22 mouse cellular contexts compared by ENCODE assay signal in the genomic region with DNA sequence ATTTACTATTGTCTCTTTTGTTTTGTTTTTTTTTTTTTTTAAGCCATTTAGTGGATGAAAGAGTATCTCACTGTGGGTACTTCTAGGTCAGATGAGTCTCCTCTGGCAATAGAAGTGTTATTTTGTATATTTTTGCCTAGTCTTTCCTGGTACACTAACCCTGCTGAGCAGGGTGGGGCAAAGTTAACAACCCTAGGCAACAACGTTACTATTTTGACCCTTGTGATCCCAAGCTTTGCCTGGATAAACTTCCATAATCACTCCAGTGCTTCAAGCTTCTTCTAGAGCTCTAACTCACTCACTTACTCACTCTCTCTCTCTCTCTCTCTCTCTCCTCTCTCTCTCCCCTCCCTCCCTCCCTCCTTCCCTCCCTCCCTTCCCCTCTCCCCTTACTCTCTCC. TPM values are rescaled to one million over a fixed set of nuclear protein-coding genes. Genes with fewer than 3 reads are reported as not detected.
"Had no signal": no experiment of that assay in that cellular context is flagged by ENCODE, and none has a peak within 500 bp of the region (broad histone marks: within the 10 kb centered on the region; RNA-seq: fewer than 3 reads in every experiment).

No protein-coding gene starts in this region.

- ATAC-seq: inflammation-experienced regulatory T-cells, adult 6 months; liver, embryonic 12.5 days; midbrain, embryonic 15.5 days had no signal

- H3K27me3 ChIP-seq: kidney, embryonic 15.5 days; limb, embryonic 13.5 days; liver, embryonic 12.5 days; liver, embryonic 15.5 days; midbrain, embryonic 12.5 days; midbrain, embryonic 15.5 days; neural tube, embryonic 12.5 days; neural tube, embryonic 15.5 days had no signal

- H3K4me1 ChIP-seq: kidney, embryonic 15.5 days; limb, embryonic 10.5 days; limb, embryonic 13.5 days; liver, embryonic 12.5 days; liver, embryonic 15.5 days; midbrain, embryonic 12.5 days; midbrain, embryonic 15.5 days; neural tube, embryonic 12.5 days; neural tube, embryonic 15.5 days had no signal

- H3K9ac ChIP-seq: kidney, embryonic 15.5 days; limb, embryonic 13.5 days; liver, embryonic 12.5 days; liver, embryonic 15.5 days; midbrain, embryonic 12.5 days; midbrain, embryonic 15.5 days; neural tube, embryonic 12.5 days; neural tube, embryonic 15.5 days had no signal

- H3K9me3 ChIP-seq: kidney, embryonic 15.5 days; limb, embryonic 10.5 days; limb, embryonic 13.5 days; liver, embryonic 12.5 days; liver, embryonic 15.5 days; midbrain, embryonic 12.5 days; midbrain, embryonic 15.5 days; neural tube, embryonic 12.5 days; neural tube, embryonic 15.5 days had no signal

- H3K36me3 ChIP-seq: kidney, embryonic 15.5 days; limb, embryonic 10.5 days; limb, embryonic 13.5 days; liver, embryonic 12.5 days; liver, embryonic 15.5 days; midbrain, embryonic 12.5 days; midbrain, embryonic 15.5 days; neural tube, embryonic 12.5 days; neural tube, embryonic 15.5 days had no signal

- H3K27ac ChIP-seq: kidney, embryonic 15.5 days; limb, embryonic 10.5 days; limb, embryonic 13.5 days; liver, embryonic 12.5 days; liver, embryonic 15.5 days; midbrain, embryonic 12.5 days; midbrain, embryonic 15.5 days; neural tube, embryonic 12.5 days; neural tube, embryonic 15.5 days had no signal

- H3K4me3 ChIP-seq: kidney, embryonic 15.5 days; limb, embryonic 10.5 days; limb, embryonic 13.5 days; liver, embryonic 12.5 days; liver, embryonic 15.5 days; midbrain, embryonic 12.5 days; midbrain, embryonic 15.5 days; neural tube, embryonic 12.5 days; neural tube, embryonic 15.5 days had no signal

- H3K4me2 ChIP-seq: kidney, embryonic 15.5 days; limb, embryonic 13.5 days; liver, embryonic 12.5 days; liver, embryonic 15.5 days; midbrain, embryonic 12.5 days; midbrain, embryonic 15.5 days; neural tube, embryonic 12.5 days; neural tube, embryonic 15.5 days had no signal

- DNase-seq: kidney, adult 18-20 months; kidney, postnatal 10 days; kidney, postnatal 36 days; liver; lung, adult 2 months; lung, postnatal 14 days; lung, postnatal 4 days; retina, postnatal 1 day; right cerebral cortex, postnatal 25 days; thymus, adult 18-20 months; thymus, postnatal 36 days had no signal

RNA-seq across cellular contexts. Expression of gene Cby3, which starts 18.1 kb away (rescaled TPM):
- polyA plus RNA-seq: inflammation-experienced regulatory T-cells, adult 6 months; liver, embryonic 15.5 days; midbrain, embryonic 12.5 days; neural tube, embryonic 12.5 days; spleen, adult 2 months had no signal
